Mouse (Mus musculus) forebrain, postnatal 0 days (tissue): ENCODE measurements around the gene Lat. TPM values are rescaled to one million over a fixed set of nuclear protein-coding genes. Genes with fewer than 3 reads are reported as not detected.

Experiments
- ATAC-seq: fragments of 200-750 bp; cut with Nextera tagmentation; 2 replicates; pipeline ENCODE4 v1.8.0; 2017; ENCODE audit warnings: mild to moderate bottlenecking, moderate library complexity
- DNase-seq: peaks from one replicate; pipeline ENCODE4 v3.0.0-alpha.2; 2015
- H3K27ac ChIP-seq: fragments of 300-500 bp; sonication (generic); 2 replicates; pipeline ENCODE4 v1.5.1; 2014; ENCODE audit warnings: low read depth, mild to moderate bottlenecking, antibody characterized with exemption, low read length, moderate library complexity, mixed read lengths
- H3K27me3 ChIP-seq: fragments of 300-500 bp; sonication (generic); 2 replicates; pipeline ENCODE4 v1.6.1; 2014; ENCODE audit warnings: mild to moderate bottlenecking, low read length, mixed read lengths; ENCODE audit not compliant: insufficient read depth
- H3K36me3 ChIP-seq: fragments of 300-500 bp; sonication (generic); 2 replicates; pipeline ENCODE4 v1.6.1; 2014; ENCODE audit warnings: mild to moderate bottlenecking, moderate library complexity; ENCODE audit not compliant: insufficient read depth
- H3K4me1 ChIP-seq: fragments of 300-500 bp; sonication (generic); 2 replicates; pipeline ENCODE4 v1.6.1; 2014; ENCODE audit warnings: antibody characterized with exemption; ENCODE audit not compliant: insufficient read depth
- H3K4me2 ChIP-seq: fragments of 300-500 bp; sonication (generic); 2 replicates; pipeline ENCODE4 v1.6.1; 2014; ENCODE audit warnings: low read depth, mild to moderate bottlenecking, moderate library complexity
- H3K4me3 ChIP-seq: fragments of 300-500 bp; sonication (generic); 2 replicates; pipeline ENCODE4 v1.5.1; 2014; ENCODE audit warnings: low read depth, low read length, mixed read lengths
- H3K9ac ChIP-seq: fragments of 300-500 bp; sonication (generic); 2 replicates; pipeline ENCODE4 v1.6.1; 2014; ENCODE audit warnings: mild to moderate bottlenecking
- H3K9me3 ChIP-seq: fragments of 300-500 bp; sonication (generic); 2 replicates; pipeline ENCODE4 v1.6.1; 2016; ENCODE audit warnings: low read length
- CTCF ChIP-seq: sonication (generic); IDR thresholded peaks from 2 replicates; pipeline ENCODE4 v1.5.1; 2016; ENCODE audit warnings: antibody characterized with exemption, control low read depth, low read depth
- WGBS: fragments of 180-500 bp; shearing (Covaris S2); extraction: QIAGEN DNeasy Blood & Tissue Kit; methylation state at CpG from one replicate; pipeline ENCODE4 v1.1.7; 2014; 5-methylcytosine and 5-hydroxymethylcytosine counted together
- polyA plus RNA-seq: library from polyadenylated mRNA; unstranded; fragments of >200 nt; fragmentation: Nextera tagmentation; extraction: Ambion mirVana; gene quantifications from 2 replicates; pipeline ENCODE4 v1.2.1, GENCODE M21; 2015
- total RNA-seq: library from RNA; depleted of rRNA; stranded (reverse); fragments of >200 nt; gene quantifications from 2 replicates; pipeline ENCODE4 v1.2.3, GENCODE M21; 2014

Lat gene
- total and polyA plus RNA-seq, 2 experiments from 2014 or later: 0.38 to 1.4 TPM

DNA sequence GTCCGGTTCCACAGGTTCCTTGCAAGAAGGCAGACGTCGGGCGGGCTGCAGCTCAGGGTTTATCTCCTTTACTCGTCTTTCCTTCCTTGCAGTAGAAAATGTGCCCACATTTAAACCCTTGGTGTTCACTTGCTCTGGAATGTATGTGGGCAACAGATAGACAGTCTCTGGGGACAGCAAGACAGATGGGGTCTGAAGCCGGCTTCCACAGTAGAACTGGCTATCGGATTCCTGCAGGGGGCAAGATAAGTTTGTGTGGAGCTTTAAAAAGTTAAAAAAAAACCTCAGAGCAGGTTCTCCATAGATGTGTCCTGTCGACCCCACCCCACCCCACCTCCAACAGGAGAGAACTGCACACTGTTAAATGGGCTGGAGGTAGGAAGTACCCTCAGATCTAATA lies 21.1 kb downstream of the Lat start:
- H3K27me3 ChIP-seq: no peaks in the 10 kb centered on the region
- H3K4me1 ChIP-seq: no peaks in the 10 kb centered on the region
- H3K9me3 ChIP-seq: no peaks in the 10 kb centered on the region
- H3K36me3 ChIP-seq: no peaks in the 10 kb centered on the region
- DNase-seq (no peak), ATAC-seq (no peak)
- TF ChIP-seq CTCF: no peak
- no peak overlapping the region for H3K4me3 ChIP-seq
- no peak overlapping the region for H3K9ac ChIP-seq
- 82% methylated on average over 8 of the region's 8 CpGs for WGBS
- H3K27ac ChIP-seq: no peak overlapping the region
- no peak overlapping the region for H3K4me2 ChIP-seq

DNA sequence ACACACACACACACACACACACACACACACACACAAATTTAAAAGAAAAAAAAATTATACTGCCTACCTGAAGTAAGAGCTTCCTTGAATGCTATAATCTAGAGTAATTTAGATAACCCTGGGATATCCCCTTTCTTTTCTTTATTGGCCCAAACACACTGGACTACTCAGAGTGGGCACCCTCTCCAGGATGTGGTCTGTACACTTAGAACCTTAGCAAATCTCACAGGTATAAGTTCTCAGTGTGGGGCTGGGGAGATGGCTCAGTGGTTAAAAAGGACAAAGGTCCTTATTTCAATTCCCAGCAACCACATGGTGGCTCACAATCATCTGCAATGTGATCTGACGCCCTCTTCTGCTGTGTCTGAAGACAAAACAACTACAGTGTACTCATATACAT lies 22.3 kb downstream of the Lat start:
- no peak overlapping the region for H3K9ac ChIP-seq
- no peaks in the 10 kb centered on the region for H3K4me1 ChIP-seq
- no peaks in the 10 kb centered on the region for H3K27me3 ChIP-seq
- H3K4me2 ChIP-seq: no peak overlapping the region
- TF ChIP-seq CTCF: no peak
- no peak for ATAC-seq
- H3K36me3 ChIP-seq: no peaks in the 10 kb centered on the region
- DNase-seq: no peak
- no peak overlapping the region for H3K4me3 ChIP-seq
- H3K9me3 ChIP-seq: no peaks in the 10 kb centered on the region
- no peak overlapping the region for H3K27ac ChIP-seq
- 46% methylated on average over 1 of the region's 1 CpGs for WGBS

DNA sequence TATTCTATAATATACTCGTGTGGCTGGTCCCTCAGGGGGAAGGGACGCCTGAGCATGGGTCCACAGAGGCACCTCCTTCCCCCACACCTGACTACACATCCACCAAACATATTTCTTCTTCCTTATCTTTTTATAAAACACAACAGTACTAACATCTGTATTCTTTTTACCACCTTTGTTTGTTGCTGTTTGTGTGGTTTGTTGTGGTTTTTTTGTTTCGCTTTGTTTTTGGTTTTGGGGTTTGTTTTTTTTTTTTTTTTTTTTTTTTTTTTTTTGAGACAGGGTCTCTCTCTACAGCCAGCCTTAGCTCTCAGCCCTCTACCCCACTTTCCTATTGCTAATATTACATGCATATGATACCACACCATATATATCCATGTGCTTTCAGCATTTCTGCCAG lies 23.4 kb downstream of the Lat start:
- no peaks in the 10 kb centered on the region for H3K27me3 ChIP-seq
- no peak overlapping the region for H3K9ac ChIP-seq
- WGBS: 40% methylated on average over 3 of the region's 3 CpGs
- no peaks in the 10 kb centered on the region for H3K9me3 ChIP-seq
- no peaks in the 10 kb centered on the region for H3K4me1 ChIP-seq
- no peak overlapping the region for H3K27ac ChIP-seq
- no peak for ATAC-seq
- DNase-seq: no peak
- no peaks in the 10 kb centered on the region for H3K36me3 ChIP-seq
- H3K4me2 ChIP-seq: no peak overlapping the region
- no peak for TF ChIP-seq CTCF
- no peak overlapping the region for H3K4me3 ChIP-seq

DNA sequence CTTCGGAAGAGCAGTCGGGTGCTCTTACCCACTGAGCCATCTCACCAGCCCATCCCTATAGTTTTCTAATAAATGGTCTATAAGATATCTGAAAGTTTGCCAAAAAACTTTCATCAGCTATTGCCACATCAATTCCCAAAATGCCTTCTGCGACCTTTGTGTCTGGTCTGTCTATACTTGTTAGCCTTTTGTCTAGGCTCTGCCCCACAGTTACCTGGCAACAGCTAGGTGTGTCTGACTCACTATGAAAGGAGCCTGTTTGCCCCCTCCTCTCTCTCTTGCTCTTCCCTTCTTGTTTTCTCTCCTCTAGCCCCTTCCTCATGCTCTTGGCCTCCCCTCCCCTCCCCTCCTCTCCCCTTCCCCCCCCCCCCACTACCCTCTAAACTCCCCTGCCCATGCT lies 23.8 kb downstream of the Lat start:
- H3K36me3 ChIP-seq: no peaks in the 10 kb centered on the region
- no peaks in the 10 kb centered on the region for H3K4me1 ChIP-seq
- H3K9ac ChIP-seq: no peak overlapping the region
- no peak for TF ChIP-seq CTCF
- no peaks in the 10 kb centered on the region for H3K27me3 ChIP-seq
- ATAC-seq: no peak
- no peak overlapping the region for H3K4me2 ChIP-seq
- no peaks in the 10 kb centered on the region for H3K9me3 ChIP-seq
- no peak overlapping the region for H3K4me3 ChIP-seq
- no peak overlapping the region for H3K27ac ChIP-seq
- 68% methylated on average over 3 of the region's 3 CpGs for WGBS
- no peak for DNase-seq

DNA sequence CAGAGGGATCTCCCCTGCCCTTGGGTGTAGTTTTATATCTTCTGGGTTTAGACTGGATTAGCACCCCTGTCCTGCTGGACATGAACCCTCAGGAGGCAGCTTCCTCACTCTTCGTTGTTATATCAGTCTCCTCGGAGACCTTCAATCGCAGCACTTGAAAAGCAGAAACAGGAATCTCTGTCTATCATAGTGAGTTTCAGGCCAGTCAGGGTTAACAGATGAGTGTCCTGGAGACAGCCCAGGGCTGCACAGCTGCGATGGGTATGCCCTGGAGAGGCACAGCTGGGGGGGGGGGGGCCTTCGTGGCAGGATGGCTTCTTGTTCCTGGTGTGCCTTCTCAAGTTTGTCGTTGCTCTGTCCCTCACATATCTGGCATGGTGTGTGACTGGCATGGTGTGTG lies 28.5 kb downstream of the Lat start:
- no peaks in the 10 kb centered on the region for H3K36me3 ChIP-seq

DNA sequence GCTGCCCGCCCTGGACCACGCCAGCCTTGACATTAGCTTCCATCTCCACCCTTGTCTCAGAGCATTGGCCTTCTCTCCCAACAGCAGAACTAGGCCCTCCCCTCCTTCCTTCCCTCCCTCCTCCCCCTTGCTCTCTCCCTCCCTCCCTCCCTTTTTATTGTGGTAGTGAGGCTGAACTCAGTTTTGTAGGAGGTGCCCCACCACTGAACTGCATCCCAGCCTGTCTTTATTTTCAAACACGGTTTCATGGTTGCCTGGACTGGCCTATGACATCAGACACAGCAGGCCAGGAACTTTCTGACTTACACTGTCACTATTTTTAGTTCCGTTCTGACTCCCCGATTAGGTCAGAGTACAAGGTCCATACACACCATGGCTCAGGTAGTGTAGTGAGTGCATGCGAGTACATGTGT lies 29.2 kb downstream of the Lat start:
- no peak for TF ChIP-seq CTCF
- H3K9me3 ChIP-seq: no peaks in the 10 kb centered on the region
- WGBS: 83% methylated on average over 6 of the region's 6 CpGs
- H3K9ac ChIP-seq: no peak overlapping the region
- no peak for DNase-seq
- no peak overlapping the region for H3K4me3 ChIP-seq
- no peak for ATAC-seq
- no peak overlapping the region for H3K27ac ChIP-seq
- no peak overlapping the region for H3K4me2 ChIP-seq
- H3K36me3 ChIP-seq: no peaks in the 10 kb centered on the region
- no peaks in the 10 kb centered on the region for H3K27me3 ChIP-seq
- no peaks in the 10 kb centered on the region for H3K4me1 ChIP-seq

More for the DNA sequence above, 28.5 kb downstream of the Lat start:
- no peak overlapping the region for H3K27ac ChIP-seq
- ATAC-seq (no peak), DNase-seq (no peak)
- TF ChIP-seq CTCF: no peak
- H3K27me3 ChIP-seq: no peaks in the 10 kb centered on the region
- no peaks in the 10 kb centered on the region for H3K4me1 ChIP-seq
- no peaks in the 10 kb centered on the region for H3K9me3 ChIP-seq
- no peak overlapping the region for H3K4me2 ChIP-seq
- H3K4me3 ChIP-seq: no peak overlapping the region
- H3K9ac ChIP-seq: no peak overlapping the region
- WGBS: 62% methylated on average over 6 of the region's 6 CpGs

DNA sequence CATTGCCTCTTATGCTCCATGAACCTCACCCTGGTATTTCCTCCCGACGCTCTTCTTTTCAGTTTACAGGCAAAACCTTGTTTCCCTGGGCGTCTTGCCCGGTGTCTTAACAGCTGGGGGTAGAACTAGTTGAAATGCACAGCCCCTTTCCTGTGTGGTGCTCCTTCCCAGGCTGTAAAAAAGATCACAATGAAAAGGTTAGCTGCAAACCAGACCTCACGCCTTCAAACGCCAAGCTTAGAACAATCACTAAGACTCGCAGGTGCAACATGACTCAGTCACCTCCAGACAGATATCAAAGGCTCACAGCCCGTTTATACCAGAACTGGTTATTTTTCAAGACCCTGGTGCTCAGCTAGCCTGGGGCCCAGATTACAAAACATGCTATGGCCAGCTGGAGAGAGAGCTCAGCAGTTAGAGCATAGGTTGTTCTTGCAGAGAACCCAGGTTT lies 29.8 kb downstream of the Lat start:
- no peaks in the 10 kb centered on the region for H3K9me3 ChIP-seq
- ATAC-seq: no peak
- no peaks in the 10 kb centered on the region for H3K27me3 ChIP-seq
- no peaks in the 10 kb centered on the region for H3K4me1 ChIP-seq
- H3K36me3 ChIP-seq: no peaks in the 10 kb centered on the region
- no peak for DNase-seq
- H3K9ac ChIP-seq: no peak overlapping the region
- H3K4me3 ChIP-seq: no peak overlapping the region
- TF ChIP-seq CTCF: no peak
- no peak overlapping the region for H3K27ac ChIP-seq
- no peak overlapping the region for H3K4me2 ChIP-seq
- 61% methylated on average over 8 of the region's 8 CpGs for WGBS

DNA sequence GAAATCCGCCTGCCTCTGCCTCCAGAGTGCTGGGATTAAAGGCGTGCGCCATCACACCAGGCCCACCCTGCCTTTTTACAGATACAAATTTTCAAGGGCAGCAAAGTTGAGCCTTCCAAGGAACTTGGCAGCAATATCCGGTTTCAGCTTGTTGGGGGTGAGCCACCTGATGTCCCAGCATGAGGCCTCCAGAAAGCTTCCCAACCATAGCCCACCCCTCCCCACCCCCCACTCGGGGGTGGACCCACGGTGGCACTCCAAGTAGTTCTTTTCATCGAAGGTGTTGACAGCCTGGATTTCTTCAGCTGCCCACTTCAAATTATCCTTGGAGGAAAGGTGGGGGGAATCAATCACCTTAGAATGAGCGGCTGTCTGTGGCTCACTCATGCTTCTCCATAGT lies 30.5 kb downstream of the Lat start:
- DNase-seq (no peak), ATAC-seq (no peak)
- H3K27ac ChIP-seq: no peak overlapping the region
- H3K4me1 ChIP-seq: no peaks in the 10 kb centered on the region
- H3K27me3 ChIP-seq: no peaks in the 10 kb centered on the region
- H3K9ac ChIP-seq: no peak overlapping the region
- no peak overlapping the region for H3K4me2 ChIP-seq
- H3K36me3 ChIP-seq: no peaks in the 10 kb centered on the region
- TF ChIP-seq CTCF: no peak
- 85% methylated on average over 8 of the region's 8 CpGs for WGBS
- no peaks in the 10 kb centered on the region for H3K9me3 ChIP-seq
- H3K4me3 ChIP-seq: no peak overlapping the region
